Mouse (Mus musculus) CD4-positive, CD25-positive, alpha-beta regulatory T cell (primary cell): ENCODE results near the gene Pkd2l1. TPM values are rescaled to one million over a fixed set of nuclear protein-coding genes. Genes with fewer than 3 reads are reported as not detected.

Experiments used
- polyA plus RNA-seq: library from polyadenylated mRNA; unstranded; fragments of 100-300 nt; shearing (Covaris generic); gene quantifications from one replicate; pipeline ENCODE4 v1.2.1, GENCODE M21; 2017

Gene Pkd2l1
- 0.08 TPM for polyA plus RNA-seq

GRCm38 (mm10) chr19:44192342-44192741, at the start of gene Pkd2l1:
Pkd2l1 (minus strand) TSS chr19:44192442.

GRCm38 (mm10) chr19:44203015-44203564, 10.8 kb upstream of the Pkd2l1 start, which contains the start of gene Scd3:
Scd3 (plus strand) TSS chr19:44203269.

GRCm38 (mm10) chr19:44145702-44146567, 46.3 kb downstream of the Pkd2l1 start, which contains the start of gene Bloc1s2:
Bloc1s2 (minus strand) TSS chr19:44146446.

GRCm38 (mm10) chr19:44135072-44135959, 56.9 kb downstream of the Pkd2l1 start, which contains the start of gene Cwf19l1:
Cwf19l1 (minus strand) TSS chr19:44135876.

GRCm38 (mm10) chr19:44106831-44107660, 85.2 kb downstream of the Pkd2l1 start, which contains the start of gene Chuk:
Chuk (minus strand) TSS chr19:44107480.

Other genes with a start within 250 kb of the Pkd2l1 start
- gene Cpn1, start 205.9 kb downstream of the Pkd2l1 start, polyA plus RNA-seq, result not detected
- gene Cyp2c23, start 163.2 kb downstream of the Pkd2l1 start, polyA plus RNA-seq, result not detected
- 5.2 TPM for gene Erlin1, start 122.7 kb downstream of the Pkd2l1 start, polyA plus RNA-seq
- gene Chuk, start 85.0 kb downstream of the Pkd2l1 start, polyA plus RNA-seq, result 88.7 TPM
- gene Cwf19l1, start 56.6 kb downstream of the Pkd2l1 start, polyA plus RNA-seq, result 34.2 TPM
- gene Bloc1s2, start 46.0 kb downstream of the Pkd2l1 start, polyA plus RNA-seq, result 119 TPM
- not detected for gene Scd3, start 10.8 kb upstream of the Pkd2l1 start, polyA plus RNA-seq
- 47.2 TPM for gene Scd2, start 101.2 kb upstream of the Pkd2l1 start, polyA plus RNA-seq
- 0.45 TPM for gene Scd4, start 140.7 kb upstream of the Pkd2l1 start, polyA plus RNA-seq
- 0.63 TPM for gene Scd1, start 215.4 kb upstream of the Pkd2l1 start, polyA plus RNA-seq